Mouse (Mus musculus): ENCODE results near the gene Lingo2.

DNA sequence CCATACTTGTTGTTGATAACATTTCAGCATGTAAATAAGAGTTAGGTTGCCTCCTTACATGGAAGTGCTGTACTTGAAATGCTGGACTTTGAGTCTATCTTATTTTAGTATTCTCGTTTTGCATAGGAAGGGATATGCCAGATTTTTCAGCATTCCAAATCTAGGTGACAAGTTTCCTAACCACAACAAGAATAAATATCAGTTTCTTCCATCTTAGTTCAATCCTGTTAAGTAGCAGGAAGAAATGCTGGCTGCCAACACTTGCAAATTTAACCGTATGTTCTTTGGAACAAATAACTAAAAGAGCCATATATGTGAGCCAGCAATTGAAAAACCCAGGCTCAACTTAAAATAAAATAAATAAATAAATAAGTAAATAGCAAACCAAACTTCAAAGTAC, 315.9 kb downstream of the Lingo2 start:
- TF ChIP-seq SMC3 (IDR thresholded peaks at IDR 0.05; ENCODE audit: low read depth, low read length) (no peak), CHD2 (IDR thresholded peaks at IDR 0.05; ENCODE audit: low read length) (no peak), KAT2A (IDR thresholded peaks at IDR 0.05; ENCODE audit: insufficient replicate concordance, low read length) (no peak), PAX5 (IDR thresholded peaks at IDR 0.05; ENCODE audit: low read length) (no peak), POLR2A (IDR thresholded peaks at IDR 0.05; ENCODE audit: low read depth, low read length) (no peak), CTCF (conservative IDR thresholded peaks at IDR 0.05 in 1 of 2, IDR thresholded peaks at IDR 0.05 in 1 of 2; ENCODE audit: low read depth in 2 of 2, low read length in 2 of 2) (no peak), ELF1 (IDR thresholded peaks at IDR 0.05; ENCODE audit: low read depth, low read length) (no peak), GABPA (IDR thresholded peaks at IDR 0.05; ENCODE audit: insufficient replicate concordance, low read depth, low read length) (no peak), USF1 (IDR thresholded peaks at IDR 0.05; ENCODE audit: low read depth, low read length) (no peak), E2F4 (IDR thresholded peaks at IDR 0.05; ENCODE audit: insufficient replicate concordance, low read depth, low read length) (no peak), ZMIZ1 (IDR thresholded peaks at IDR 0.05; ENCODE audit: low read depth, low read length) (no peak), TCF12 (IDR thresholded peaks at IDR 0.05; ENCODE audit: low read depth, low read length) (no peak)
